ENCODE assay signal across 22 mouse cellular contexts in genomic region chr11:75990965-75991835, GRCm38 (mm10). TPM values are rescaled to one million over a fixed set of nuclear protein-coding genes. Genes with fewer than 3 reads are reported as not detected.
DNase-seq lines count a peak whose midpoint lies in the region; ATAC-seq and TF ChIP-seq lines count a peak whose summit lies in the region.
"Had no signal": no experiment of that assay in that cellular context is flagged by ENCODE, and none has a peak within 500 bp of the region (broad histone marks: within the 10 kb centered on the region; RNA-seq: fewer than 3 reads in every experiment).

No protein-coding gene starts in this region.

- H3K4me3 ChIP-seq in intestine, postnatal 0 days (ENCODE audit: low read depth, low read length): no peak overlapping the region
- no peak overlapping the region for H3K4me3 ChIP-seq in intestine, embryonic 15.5 days (replicated peaks)
- H3K4me3 ChIP-seq in lung, postnatal 0 days (ENCODE audit: low read depth, low read length): no peak overlapping the region
- no peak overlapping the region for H3K4me3 ChIP-seq in stomach, postnatal 0 days (ENCODE audit: low read depth, low read length)
- H3K4me3 ChIP-seq: forebrain, embryonic 12.5 days; hindbrain, embryonic 13.5 days; limb, embryonic 10.5 days; liver, embryonic 13.5 days; midbrain, embryonic 10.5 days; myocyte had no signal

- H3K27me3 ChIP-seq in intestine, postnatal 0 days (replicated peaks; ENCODE audit: control insufficient read depth, insufficient read depth, low read length): no peaks in the 10 kb centered on the region
- H3K27me3 ChIP-seq in intestine, embryonic 15.5 days (replicated peaks): no peaks in the 10 kb centered on the region
- H3K27me3 ChIP-seq in lung, postnatal 0 days (replicated peaks; ENCODE audit: insufficient read depth, low read length): no peaks in the 10 kb centered on the region
- no peaks in the 10 kb centered on the region for H3K27me3 ChIP-seq in stomach, postnatal 0 days (ENCODE audit: control insufficient read depth, insufficient read depth, low read length)
- H3K27me3 ChIP-seq: forebrain, embryonic 12.5 days; hindbrain, embryonic 13.5 days had no signal

- DNase-seq in lung, postnatal 0 days (ENCODE audit: low spot score): no peak
- DNase-seq in lung, postnatal 36 days: no peak
- peak; percentile 56 for DNase-seq in ZHBTc4 (ENCODE audit: low read depth, low spot score)
- no peak for DNase-seq in stomach, postnatal 0 days (ENCODE audit: low spot score)
- no peak for DNase-seq in adrenal gland, postnatal 4 days (ENCODE audit: low spot score in 2 of 2)
- DNase-seq in urinary bladder, adult 2 months (ENCODE audit: low spot score): no peak
- DNase-seq: adrenal gland, postnatal 10 days; cerebellum, adult 8-10 months; gastrocnemius, postnatal 36 days; kidney, postnatal 10 days; liver, embryonic 13.5 days; thymus, postnatal 25 days had no signal

- H3K4me2 ChIP-seq in intestine, postnatal 0 days (replicated peaks; ENCODE audit: low read depth): no peak overlapping the region
- no peak overlapping the region for H3K4me2 ChIP-seq in intestine, embryonic 15.5 days (replicated peaks)
- H3K4me2 ChIP-seq in lung, postnatal 0 days (replicated peaks; ENCODE audit: low read depth, low read length): no peak overlapping the region
- no peak overlapping the region for H3K4me2 ChIP-seq in stomach, postnatal 0 days (replicated peaks; ENCODE audit: low read depth)
- H3K4me2 ChIP-seq: forebrain, embryonic 12.5 days; hindbrain, embryonic 13.5 days; liver, embryonic 13.5 days had no signal

- TF ChIP-seq CTCF in intestine, postnatal 0 days (IDR thresholded peaks at IDR 0.05; ENCODE audit: low read depth): peak; percentile 39
- peak; percentile 41 for TF ChIP-seq CTCF in lung, postnatal 0 days (IDR thresholded peaks at IDR 0.05)
- TF ChIP-seq CTCF in stomach, postnatal 0 days (IDR thresholded peaks at IDR 0.05; ENCODE audit: low read depth): peak; percentile 42; the same call in 1 of the 2 replicates

- H3K9me3 ChIP-seq in intestine, postnatal 0 days (ENCODE audit: control insufficient read depth): no peaks in the 10 kb centered on the region
- H3K9me3 ChIP-seq in intestine, embryonic 15.5 days: no peaks in the 10 kb centered on the region
- no peaks in the 10 kb centered on the region for H3K9me3 ChIP-seq in lung, postnatal 0 days (ENCODE audit: low read length)
- no peaks in the 10 kb centered on the region for H3K9me3 ChIP-seq in stomach, postnatal 0 days (ENCODE audit: control insufficient read depth, low read length)
- H3K9me3 ChIP-seq: forebrain, embryonic 12.5 days; hindbrain, embryonic 13.5 days; limb, embryonic 10.5 days; liver, embryonic 13.5 days; midbrain, embryonic 10.5 days had no signal

- TF ChIP-seq EP300 in lung, postnatal 0 days (IDR thresholded peaks at IDR 0.05): no peak
- no peak for TF ChIP-seq EP300 in stomach, postnatal 0 days (optimal IDR thresholded peaks at IDR 0.05)

- H3K36me3 ChIP-seq in intestine, postnatal 0 days (ENCODE audit: control insufficient read depth, insufficient read depth): no peaks in the 10 kb centered on the region
- no peaks in the 10 kb centered on the region for H3K36me3 ChIP-seq in intestine, embryonic 15.5 days
- no peaks in the 10 kb centered on the region for H3K36me3 ChIP-seq in lung, postnatal 0 days (ENCODE audit: insufficient read depth, low read length)
- no peaks in the 10 kb centered on the region for H3K36me3 ChIP-seq in stomach, postnatal 0 days (ENCODE audit: control insufficient read depth, insufficient read depth, low read length)
- H3K36me3 ChIP-seq: forebrain, embryonic 12.5 days; hindbrain, embryonic 13.5 days; limb, embryonic 10.5 days; liver, embryonic 13.5 days; midbrain, embryonic 10.5 days had no signal

- WGBS in intestine, postnatal 0 days: 78% methylated on average over 15 of the region's 15 CpGs
- WGBS in intestine, embryonic 15.5 days: 77% methylated on average over 15 of the region's 15 CpGs
- WGBS in lung, postnatal 0 days: 70% methylated on average over 15 of the region's 15 CpGs
- WGBS in stomach, postnatal 0 days: 70% methylated on average over 15 of the region's 15 CpGs

- no peaks in the 10 kb centered on the region for H3K4me1 ChIP-seq in intestine, postnatal 0 days (replicated peaks; ENCODE audit: control insufficient read depth, insufficient read depth, low read length)
- H3K4me1 ChIP-seq in intestine, embryonic 15.5 days (replicated peaks): no peaks in the 10 kb centered on the region
- no peaks in the 10 kb centered on the region for H3K4me1 ChIP-seq in lung, postnatal 0 days (ENCODE audit: insufficient read depth, low read depth, low read length)
- H3K4me1 ChIP-seq in stomach, postnatal 0 days (replicated peaks; ENCODE audit: control insufficient read depth, insufficient read depth): no peaks in the 10 kb centered on the region
- H3K4me1 ChIP-seq: forebrain, embryonic 12.5 days; hindbrain, embryonic 13.5 days; liver, embryonic 13.5 days; midbrain, embryonic 10.5 days had no signal

- no peak overlapping the region for H3K9ac ChIP-seq in intestine, postnatal 0 days (ENCODE audit: low read depth, low read length)
- no peak overlapping the region for H3K9ac ChIP-seq in intestine, embryonic 15.5 days
- no peak overlapping the region for H3K9ac ChIP-seq in lung, postnatal 0 days (replicated peaks; ENCODE audit: low read depth)
- H3K9ac ChIP-seq in stomach, postnatal 0 days (ENCODE audit: low read length): no peak overlapping the region
- H3K9ac ChIP-seq: forebrain, embryonic 12.5 days; hindbrain, embryonic 13.5 days; liver, embryonic 13.5 days had no signal

- no peak overlapping the region for H3K27ac ChIP-seq in intestine, postnatal 0 days (ENCODE audit: low read depth, low read length)
- H3K27ac ChIP-seq in intestine, embryonic 15.5 days: no peak overlapping the region
- no peak overlapping the region for H3K27ac ChIP-seq in lung, postnatal 0 days (ENCODE audit: low read length)
- H3K27ac ChIP-seq in stomach, postnatal 0 days (replicated peaks): no peak overlapping the region
- H3K27ac ChIP-seq: forebrain, embryonic 12.5 days; hindbrain, embryonic 13.5 days; limb, embryonic 10.5 days; liver, embryonic 13.5 days; midbrain, embryonic 10.5 days had no signal

- ATAC-seq in intestine, postnatal 0 days: no peak
- ATAC-seq in intestine, embryonic 15.5 days: no peak
- ATAC-seq in lung, postnatal 0 days: no peak
- ATAC-seq in stomach, postnatal 0 days (ENCODE audit: low FRiP score, low TSS enrichment): no peak
- ATAC-seq: intestine, embryonic 16.5 days had no signal

RNA-seq across cellular contexts. Expression of gene 1700016K19Rik, which starts 8.5 kb away (rescaled TPM):
- polyA plus RNA-seq in intestine, postnatal 0 days (2015; fragmentation: Nextera tagmentation; extraction: Ambion mirVana): 0.17 TPM in 1 of 2 replicates, not detected in the other
- 2.6 and 4.0 TPM in 2 replicates for polyA plus RNA-seq in intestine, embryonic 15.5 days (2015; fragmentation: Nextera tagmentation; extraction: Ambion mirVana)
- 15.5 and 20.2 TPM in 2 replicates for polyA plus RNA-seq in lung, postnatal 0 days (2015; fragmentation: Nextera tagmentation; extraction: Ambion mirVana)
- polyA plus RNA-seq in stomach, postnatal 0 days (2015; fragmentation: Nextera tagmentation; extraction: Ambion mirVana): 3.7 and 4.4 TPM in 2 replicates
- not detected for total RNA-seq in adrenal gland, postnatal 4 days (2021)
- polyA plus RNA-seq in urinary bladder, adult 2 months (2012; rRNA removed): 0.59 and 0.81 TPM in 2 replicates
- total RNA-seq: adrenal gland, postnatal 10 days; gastrocnemius, postnatal 36 days; neutrophil, adult 5-6 weeks had no signal
- polyA plus RNA-seq: heart, postnatal 0 days; liver, embryonic 13.5 days had no signal

RNA-seq across cellular contexts. Expression of gene Rflnb, which starts 36.4 kb away (rescaled TPM):
- 24.2 and 26.8 TPM in 2 replicates for polyA plus RNA-seq in intestine, postnatal 0 days (2015; fragmentation: Nextera tagmentation; extraction: Ambion mirVana)
- 51.8 and 52.0 TPM in 2 replicates for polyA plus RNA-seq in intestine, embryonic 15.5 days (2015; fragmentation: Nextera tagmentation; extraction: Ambion mirVana)
- 54.3 and 54.4 TPM in 2 replicates for polyA plus RNA-seq in lung, postnatal 0 days (2015; fragmentation: Nextera tagmentation; extraction: Ambion mirVana)
- 46.0 and 48.7 TPM in 2 replicates for polyA plus RNA-seq in stomach, postnatal 0 days (2015; fragmentation: Nextera tagmentation; extraction: Ambion mirVana)
- 10 to 100 TPM; 35.5 to 40.1 TPM for total RNA-seq in adrenal gland, postnatal 4 days (2021)
- 23.1 and 25.6 TPM in 2 replicates for polyA plus RNA-seq in urinary bladder, adult 2 months (2012; rRNA removed)

RNA-seq across cellular contexts. Expression of gene Rph3al, which starts 53.0 kb away (rescaled TPM):
- polyA plus RNA-seq in intestine, postnatal 0 days (2015; fragmentation: Nextera tagmentation; extraction: Ambion mirVana): 10.5 and 12.9 TPM in 2 replicates
- polyA plus RNA-seq in intestine, embryonic 15.5 days (2015; fragmentation: Nextera tagmentation; extraction: Ambion mirVana): 18.2 and 19.7 TPM in 2 replicates
- 10.7 and 11.0 TPM in 2 replicates for polyA plus RNA-seq in lung, postnatal 0 days (2015; fragmentation: Nextera tagmentation; extraction: Ambion mirVana)
- polyA plus RNA-seq in stomach, postnatal 0 days (2015; fragmentation: Nextera tagmentation; extraction: Ambion mirVana): 11.2 and 11.7 TPM in 2 replicates
- 10 to 100 TPM; 18.0 to 19.5 TPM for total RNA-seq in adrenal gland, postnatal 4 days (2021)
- polyA plus RNA-seq in urinary bladder, adult 2 months (2012; rRNA removed): 2.8 TPM in 2 replicates
